Mouse (Mus musculus) heart, postnatal 0 days (tissue): ENCODE data around the gene Fam83f.

Experiments used
- CTCF ChIP-seq: IDR thresholded peaks from 2 replicates; pipeline ENCODE4 v1.5.1; 2016; ENCODE audit warnings: antibody characterized with exemption, control low read depth, low read depth
- EP300 ChIP-seq: IDR thresholded peaks from 2 replicates; pipeline ENCODE4 v1.6.1; 2016; ENCODE audit warnings: antibody characterized with exemption, low read depth

- no peak for TF ChIP-seq CTCF
- no peak for TF ChIP-seq EP300
These were observed 39.9 kb downstream of the Fam83f start for GRCm38 (mm10) chr15:80711401-80712151.
